In the genomic region with DNA sequence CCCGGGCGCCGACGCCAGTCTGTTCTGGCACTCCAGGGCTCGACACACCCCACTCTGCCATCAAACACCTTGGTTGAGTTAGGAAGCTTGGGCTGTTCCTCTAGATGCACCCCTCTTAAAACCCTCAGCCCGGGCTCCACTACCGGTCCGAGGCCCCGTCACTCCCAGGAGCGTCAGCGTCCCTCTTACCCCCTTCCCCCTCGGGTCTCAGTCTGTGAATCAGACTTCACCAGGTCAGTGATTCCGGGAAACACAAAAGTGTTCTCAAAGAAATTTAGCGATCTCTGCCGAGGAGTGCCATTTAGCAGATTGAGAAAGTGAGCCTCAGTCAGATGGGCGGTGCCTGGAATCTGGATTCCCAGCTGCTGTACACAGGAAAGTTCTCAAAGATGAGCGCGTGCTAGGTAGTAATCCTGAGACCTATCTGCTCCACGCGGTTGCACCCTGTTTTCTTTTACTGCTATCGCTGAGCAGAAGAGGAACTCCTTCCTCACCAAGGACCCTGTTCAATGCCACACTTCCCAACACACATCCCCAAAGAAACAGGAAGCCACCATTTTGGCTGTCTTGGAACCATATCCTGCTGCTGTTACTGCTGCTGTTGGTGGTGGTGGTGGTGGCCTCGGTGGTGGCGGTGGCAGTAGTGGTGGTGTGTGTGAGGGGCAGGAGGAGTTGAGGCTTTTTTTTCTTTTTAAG, we compare ENCODE assay signal across 8 mouse cellular contexts. TPM values are rescaled to one million over a fixed set of nuclear protein-coding genes. Genes with fewer than 3 reads are reported as not detected.
DNase-seq lines count a peak whose midpoint lies in the region; ATAC-seq lines count a peak whose summit lies in the region.

No protein-coding gene starts in this region.

- peaks cover 66% of the 10 kb centered on the region for H3K27me3 ChIP-seq in forebrain, embryonic 10.5 days (ENCODE audit: poor library complexity, severe bottlenecking)
- peaks cover 32% of the 10 kb centered on the region for H3K27me3 ChIP-seq in intestine, embryonic 15.5 days (replicated peaks)
- H3K27me3 ChIP-seq in midbrain, embryonic 12.5 days: peaks cover 53% of the 10 kb centered on the region

- H3K9me3 ChIP-seq in forebrain, embryonic 10.5 days: no peaks in the 10 kb centered on the region
- no peaks in the 10 kb centered on the region for H3K9me3 ChIP-seq in intestine, embryonic 15.5 days
- H3K9me3 ChIP-seq in midbrain, embryonic 12.5 days: no peaks in the 10 kb centered on the region

- H3K4me1 ChIP-seq in forebrain, embryonic 10.5 days: peaks cover 23% of the 10 kb centered on the region
- H3K4me1 ChIP-seq in intestine, embryonic 15.5 days (replicated peaks): peaks cover 8% of the 10 kb centered on the region; the same call in 1 of the 2 replicates
- H3K4me1 ChIP-seq in midbrain, embryonic 12.5 days: 0 out of 2 replicates have a peak, but pooled peaks cover 5% of the 10 kb centered on the region

- H3K36me3 ChIP-seq in forebrain, embryonic 10.5 days (replicated peaks): no peaks in the 10 kb centered on the region
- no peaks in the 10 kb centered on the region for H3K36me3 ChIP-seq in intestine, embryonic 15.5 days
- H3K36me3 ChIP-seq in midbrain, embryonic 12.5 days: no peaks in the 10 kb centered on the region

- DNase-seq in heart, adult 18-20 months: peak; percentile 26 to 55
- no peak for DNase-seq in heart, postnatal 25 days (ENCODE audit: low spot score)
- no peak for DNase-seq in forebrain, embryonic 10.5 days (ENCODE audit: extremely low spot score, low spot score)
- no peak for DNase-seq in Muller cell, postnatal 12 days (ENCODE audit: inconsistent ontology term)
- no peak for DNase-seq in cerebellum, postnatal 25 days
- DNase-seq in MN1 (ENCODE audit: low spot score): no peak

- peak; percentile 30; the same call in 1 of the 2 replicates for ATAC-seq in intestine, embryonic 15.5 days
- ATAC-seq in midbrain, embryonic 12.5 days (ENCODE audit: low FRiP score, low read depth): no peak

- peak overlapping the region; percentile 78; the same call in 1 of the 2 replicates for H3K27ac ChIP-seq in forebrain, embryonic 10.5 days
- no peak overlapping the region for H3K27ac ChIP-seq in intestine, embryonic 15.5 days
- no peak overlapping the region for H3K27ac ChIP-seq in midbrain, embryonic 12.5 days (replicated peaks)

- H3K4me3 ChIP-seq in forebrain, embryonic 10.5 days: peak overlapping the region; percentile 69
- H3K4me3 ChIP-seq in intestine, embryonic 15.5 days (replicated peaks): peak overlapping the region; percentile 49
- peak overlapping the region; percentile 53 for H3K4me3 ChIP-seq in midbrain, embryonic 12.5 days

- peak overlapping the region; percentile 46 for H3K9ac ChIP-seq in intestine, embryonic 15.5 days
- peak overlapping the region; percentile 58 for H3K9ac ChIP-seq in midbrain, embryonic 12.5 days (replicated peaks)

- intact Hi-C loops in heart, postnatal 25 days (cut with DNase I): no loop called here

- WGBS in forebrain, embryonic 10.5 days: 7% methylated on average over 23 of the region's 23 CpGs
- 10% methylated on average over 23 of the region's 23 CpGs for WGBS in intestine, embryonic 15.5 days
- 11% methylated on average over 23 of the region's 23 CpGs for WGBS in midbrain, embryonic 12.5 days

- peak overlapping the region; percentile 96 for H3K4me2 ChIP-seq in intestine, embryonic 15.5 days (replicated peaks)
- H3K4me2 ChIP-seq in midbrain, embryonic 12.5 days (replicated peaks): peak overlapping the region; percentile 87

RNA-seq across cellular contexts. Expression of gene Fgd5, which starts 0.8 kb away (rescaled TPM):
- total RNA-seq in heart, adult 18-20 months (2021): 10 to 100 TPM; 20.4 to 22.3 TPM
- total RNA-seq in heart, postnatal 25 days (2021): 10 to 100 TPM; 24.2 to 26.8 TPM
- polyA plus RNA-seq in forebrain, embryonic 10.5 days (2016; fragmentation: Nextera tagmentation; extraction: Ambion mirVana): 5.5 and 6.5 TPM in 2 replicates
- 6.7 and 7.0 TPM in 2 replicates for polyA plus RNA-seq in intestine, embryonic 15.5 days (2015; fragmentation: Nextera tagmentation; extraction: Ambion mirVana)
- 7.1 and 8.0 TPM in 2 replicates for polyA plus RNA-seq in midbrain, embryonic 12.5 days (2016; fragmentation: Nextera tagmentation; extraction: Ambion mirVana)

Comparison
In these comparisons a context has a peak if more than half of its experiments do, and no peak if none do; other contexts are left out.
1. DNase-seq: peak in heart, adult 18-20 months (2 of 2); none in heart, postnatal 25 days (single experiment), forebrain, embryonic 10.5 days (single experiment), Muller cell, postnatal 12 days (single experiment), cerebellum, postnatal 25 days (0 of 2) and MN1 (single experiment).
2. Peak in every context shown above with its lines, with median percentiles within 50 percentile points of each other: H3K4me3 ChIP-seq.